Mouse (Mus musculus) heart, postnatal 4 days (tissue): ENCODE measurements around the gene Gm14409. TPM values are rescaled to one million over a fixed set of nuclear protein-coding genes. Genes with fewer than 3 reads are reported as not detected.
"Not testable (repeated sequence)": the region's sequence is repeated elsewhere in the genome, so short reads cannot be mapped to it uniquely, and the experiment has no call there.

Experiments
- DNase-seq: peaks from one replicate; pipeline ENCODE4 v3.0.0; 2021
- total RNA-seq, 2 experiments: library from RNA; stranded (reverse); gene quantifications; 2 replicates each; pipeline ENCODE4 v1.2.3; 2021

The Gm14409 gene
- under 1 TPM; 0.41 to 0.81 TPM for total RNA-seq

DNA sequence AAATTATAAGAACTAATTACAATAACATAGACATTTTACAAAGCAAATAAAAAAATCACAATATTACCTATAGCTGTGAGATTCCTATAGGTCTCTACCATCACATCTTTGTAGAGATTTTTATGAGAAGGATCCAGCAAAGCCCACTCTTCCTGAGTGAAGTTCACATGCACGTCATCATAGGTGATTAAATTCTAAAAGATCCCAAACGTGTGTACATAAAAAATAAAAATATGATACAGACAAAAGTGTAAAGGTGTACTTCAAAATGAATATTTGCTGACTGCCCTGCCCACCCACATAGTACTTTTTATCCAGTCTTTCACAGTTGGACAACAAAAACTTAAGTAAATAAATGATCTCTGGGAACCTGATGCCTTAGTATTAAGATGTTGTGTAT lies at the start of gene Gm14409:
TSS of gene Gm14409 (minus strand) at position 101 of the 400 bp plus-strand sequence.
- DNase-seq = not testable (repeated sequence)

GRCm38 (mm10) chr2:177309627-177310026 lies 42.8 kb upstream of the Gm14409 start:
- DNase-seq = not testable (repeated sequence)

GRCm38 (mm10) chr2:177304980-177305379 lies 38.1 kb upstream of the Gm14409 start:
- DNase-seq = not testable (repeated sequence)

DNA sequence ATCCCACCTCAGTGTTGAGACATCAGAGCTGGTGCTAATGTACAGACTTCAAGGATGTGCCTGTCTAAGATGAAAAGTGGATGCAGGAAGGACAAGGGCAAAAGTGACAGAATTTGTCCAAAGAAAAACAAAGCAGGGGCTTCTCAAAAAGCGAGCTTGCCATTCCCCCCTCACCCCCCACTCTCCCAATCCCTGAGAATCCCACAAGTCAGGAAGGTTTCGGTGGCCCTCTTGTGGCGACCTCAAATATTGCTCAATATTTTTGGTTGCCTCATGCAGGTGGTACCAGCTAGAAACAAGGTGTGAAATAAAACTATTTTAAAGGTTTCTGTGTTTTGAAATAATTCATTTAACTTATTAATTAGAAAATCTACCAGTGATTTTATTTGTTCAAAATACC lies 16.9 kb upstream of the Gm14409 start:
- not testable (repeated sequence) for DNase-seq

- DNase-seq = not testable (repeated sequence)
Observed at GRCm38 (mm10) chr2:177277754-177278153, 10.9 kb upstream of the Gm14409 start.

DNA sequence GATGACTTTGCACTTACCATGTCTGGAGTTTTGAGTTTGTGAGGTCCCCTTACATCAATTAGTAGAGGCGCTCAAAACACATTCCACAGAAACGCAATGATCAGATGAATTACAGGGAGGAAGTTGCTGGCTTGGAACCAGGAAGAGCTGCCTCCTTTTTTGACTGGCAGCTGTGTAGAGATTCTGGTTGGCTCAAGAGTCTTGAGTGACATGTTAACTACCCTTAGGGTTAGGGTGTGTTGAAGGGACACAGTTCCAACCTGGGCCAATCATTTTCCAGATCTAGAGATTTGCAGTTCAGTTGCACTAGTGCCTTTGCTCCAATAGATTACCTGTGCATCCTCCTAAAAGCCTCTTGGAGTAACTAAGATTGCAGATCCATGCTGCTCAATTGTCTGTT lies 5.4 kb upstream of the Gm14409 start:
- not testable (repeated sequence) for DNase-seq

- not testable (repeated sequence) for DNase-seq
Observed at GRCm38 (mm10) chr2:177247449-177247848, 19.4 kb downstream of the Gm14409 start.

DNA sequence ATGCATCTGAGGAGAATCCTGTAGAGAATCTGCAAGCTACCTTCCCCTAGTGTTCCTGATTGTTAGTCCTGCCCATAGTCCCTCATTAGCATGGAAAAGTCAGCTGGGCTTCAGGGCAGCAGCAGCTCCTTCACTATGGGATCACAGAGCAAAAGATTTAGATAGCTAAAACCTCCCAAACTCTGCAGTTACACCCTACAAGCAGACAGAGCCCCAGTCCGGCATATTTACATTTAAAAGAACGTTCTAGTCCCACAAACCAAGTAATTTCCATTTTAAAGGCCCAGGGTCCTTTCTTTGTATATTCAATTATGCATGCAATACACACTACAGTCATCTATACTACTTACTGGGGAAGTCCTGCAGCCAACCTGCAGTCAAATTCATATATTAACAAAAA lies 36.4 kb downstream of the Gm14409 start:
- not testable (repeated sequence) for DNase-seq

Other genes starting within 250 kb of the Gm14409 start
- gene Gm14401, start 192.7 kb downstream of the Gm14409 start, total RNA-seq = not detected
- 10 to 100 TPM; 14.9 to 16.0 TPM for gene Gm14410, start 60.6 kb downstream of the Gm14409 start, total RNA-seq
- gene Gm14412, start 57.3 kb upstream of the Gm14409 start, total RNA-seq = under 1 TPM; 0.41 to 0.50 TPM
- gene Gm14418, start 131.3 kb upstream of the Gm14409 start, total RNA-seq = 10 to 100 TPM; 11.3 to 11.7 TPM
- 10 to 100 TPM; 56.0 to 58.9 TPM for gene Zfp970, start 197.7 kb upstream of the Gm14409 start, total RNA-seq
- gene Gm14403, start 231.2 kb upstream of the Gm14409 start, total RNA-seq = 10 to 100 TPM; 36.2 to 36.8 TPM